Mouse (Mus musculus): ENCODE results near the gene Reps1.

The Reps1 gene

GRCm38 (mm10) chr10:18141389-18141788, 85.7 kb downstream of the Reps1 start:
- no peak for DNase-seq

GRCm38 (mm10) chr10:18142231-18142630, 86.6 kb downstream of the Reps1 start:
- no peak for DNase-seq

- DNase-seq: no peak
Measured at GRCm38 (mm10) chr10:18147224-18147623, 91.6 kb downstream of the Reps1 start.

- no peak for DNase-seq
Measured at GRCm38 (mm10) chr10:18162435-18162971, 106.8 kb downstream of the Reps1 start.

Measured in layer of hippocampus, adult 9-11 months (tissue).